Mouse (Mus musculus) intestine, embryonic 16.5 days (tissue): ENCODE measurements around the gene Camk2b. TPM values are rescaled to one million over a fixed set of nuclear protein-coding genes. Genes with fewer than 3 reads are reported as not detected.

Source experiments
- ATAC-seq: fragments of 200-750 bp; cut with Nextera tagmentation; 2 replicates; pipeline ENCODE4 v1.8.0; 2017; ENCODE audit warnings: moderate TSS enrichment, moderate library complexity
- H3K27ac ChIP-seq: fragments of 300-500 bp; sonication (generic); 2 replicates; pipeline ENCODE4 v1.5.1; 2014; ENCODE audit warnings: mild to moderate bottlenecking, low read length
- H3K27me3 ChIP-seq: fragments of 300-500 bp; sonication (generic); replicated peaks from 2 replicates; pipeline ENCODE4 v1.6.1; 2014; ENCODE audit warnings: low read length, control low read depth, mixed read lengths; ENCODE audit not compliant: control insufficient read depth, insufficient read depth
- H3K36me3 ChIP-seq: fragments of 300-500 bp; sonication (generic); 2 replicates; pipeline ENCODE4 v1.6.1; 2014; ENCODE audit warnings: low read length, control low read depth; ENCODE audit not compliant: control insufficient read depth, insufficient read depth
- H3K4me1 ChIP-seq: fragments of 300-500 bp; sonication (generic); 2 replicates; pipeline ENCODE4 v1.6.1; 2014; ENCODE audit warnings: low read length, control low read depth, mixed read lengths; ENCODE audit not compliant: control insufficient read depth, insufficient read depth
- H3K4me2 ChIP-seq: fragments of 300-500 bp; sonication (generic); 2 replicates; pipeline ENCODE4 v1.6.1; 2014; ENCODE audit warnings: low read depth, low read length, control low read depth
- H3K4me3 ChIP-seq: fragments of 300-500 bp; sonication (generic); 2 replicates; pipeline ENCODE4 v1.5.1; 2014; ENCODE audit warnings: mild to moderate bottlenecking, low read length
- H3K9ac ChIP-seq: fragments of 300-500 bp; sonication (generic); 2 replicates; pipeline ENCODE4 v1.6.1; 2014; ENCODE audit warnings: low read depth, low read length
- H3K9me3 ChIP-seq: fragments of 300-500 bp; sonication (generic); 2 replicates; pipeline ENCODE4 v1.6.1; 2016; ENCODE audit warnings: low read length, control low read depth; ENCODE audit not compliant: control insufficient read depth
- whole genome bisulfite sequencing: fragments of 180-500 bp; shearing (Covaris S2); extraction: QIAGEN DNeasy Blood & Tissue Kit; methylation state at CpG from one replicate; pipeline ENCODE4 v1.1.7; 2014; 5-methylcytosine and 5-hydroxymethylcytosine counted together
- polyA plus RNA-seq: library from polyadenylated mRNA; unstranded; fragments of >200 nt; fragmentation: Nextera tagmentation; extraction: Ambion mirVana; gene quantifications from 2 replicates; pipeline ENCODE4 v1.2.1, GENCODE M21; 2015

Camk2b gene
- polyA plus RNA-seq, 1 experiment from 2014 or later = 5.8 TPM

- peaks cover 13% of the 10 kb centered on the region; the same call in 1 of the 2 replicates for H3K36me3 ChIP-seq
- ATAC-seq = peak; percentile 47; the same call in 1 of the 2 replicates
- 67% methylated on average over 6 of the region's 6 CpGs for WGBS
- no peak overlapping the region for H3K9ac ChIP-seq
- H3K4me3 ChIP-seq = no peak overlapping the region
- H3K27me3 ChIP-seq = no peaks in the 10 kb centered on the region
- H3K27ac ChIP-seq = no peak overlapping the region
- H3K9me3 ChIP-seq = no peaks in the 10 kb centered on the region
- H3K4me1 ChIP-seq = peaks cover 6% of the 10 kb centered on the region; the same call in 1 of the 2 replicates
- no peak overlapping the region for H3K4me2 ChIP-seq
These were observed 97.9 kb downstream of the Camk2b start for GRCm38 (mm10) chr11:5968223-5968622.

GRCm38 (mm10) chr11:5966751-5967150 is 99.4 kb downstream of the Camk2b start:
- peaks cover 20% of the 10 kb centered on the region for H3K36me3 ChIP-seq
- WGBS = 84% methylated on average over 3 of the region's 3 CpGs
- H3K4me1 ChIP-seq = no peaks in the 10 kb centered on the region
- H3K27me3 ChIP-seq = no peaks in the 10 kb centered on the region
- no peak overlapping the region for H3K4me3 ChIP-seq
- no peak overlapping the region for H3K27ac ChIP-seq
- H3K4me2 ChIP-seq = no peak overlapping the region
- H3K9me3 ChIP-seq = no peaks in the 10 kb centered on the region
- H3K9ac ChIP-seq = no peak overlapping the region
- ATAC-seq = no peak

- Histone ChIP-seq H3K9ac (no peak overlapping the region), H3K36me3 (peaks cover 27% of the 10 kb centered on the region), H3K27me3 (no peaks in the 10 kb centered on the region), H3K4me1 (no peaks in the 10 kb centered on the region), H3K27ac (no peak overlapping the region), H3K4me2 (no peak overlapping the region), H3K4me3 (no peak overlapping the region), H3K9me3 (no peaks in the 10 kb centered on the region)
- 87% methylated on average over 11 of the region's 11 CpGs for WGBS
- ATAC-seq = no peak
These were observed 100.3 kb downstream of the Camk2b start for GRCm38 (mm10) chr11:5965865-5966264.

- H3K27ac ChIP-seq = no peak overlapping the region
- H3K36me3 ChIP-seq = peaks cover 22% of the 10 kb centered on the region
- no peak for ATAC-seq
- H3K9me3 ChIP-seq = no peaks in the 10 kb centered on the region
- H3K4me3 ChIP-seq = no peak overlapping the region
- no peaks in the 10 kb centered on the region for H3K27me3 ChIP-seq
- H3K4me1 ChIP-seq = peaks cover 6% of the 10 kb centered on the region
- WGBS = 76% methylated on average over 2 of the region's 2 CpGs
- no peak overlapping the region for H3K9ac ChIP-seq
- no peak overlapping the region for H3K4me2 ChIP-seq
These were observed 106.1 kb downstream of the Camk2b start for GRCm38 (mm10) chr11:5960051-5960450.

- peak within 1 kb of the TSS; percentile 97 for H3K27ac ChIP-seq
- peaks cover 9% of the 10 kb centered on the region for H3K4me1 ChIP-seq
- H3K4me2 ChIP-seq = peak within 1 kb of the TSS; percentile 69
- peak within 1 kb of the TSS; percentile 86 for H3K9ac ChIP-seq
- under 1% methylated on average over 71 of the region's 71 CpGs for WGBS
- peak; percentile 97 for ATAC-seq
- no peaks in the 10 kb centered on the region for H3K36me3 ChIP-seq
- H3K4me3 ChIP-seq = peak within 1 kb of the TSS; percentile 78
- H3K9me3 ChIP-seq = no peaks in the 10 kb centered on the region
- H3K27me3 ChIP-seq = no peaks in the 10 kb centered on the region
These were observed 110.5 kb downstream of the Camk2b start, which contains the start of gene Ykt6 for GRCm38 (mm10) chr11:5955546-5956276. Gene Ykt6 (plus strand): TSS chr11:5955693.

GRCm38 (mm10) chr11:5954965-5955504 is 111.1 kb downstream of the Camk2b start:
- peaks cover 9% of the 10 kb centered on the region for H3K4me1 ChIP-seq
- peak overlapping the region; percentile 78 for H3K4me3 ChIP-seq
- H3K27me3 ChIP-seq = no peaks in the 10 kb centered on the region
- H3K9ac ChIP-seq = peak overlapping the region; percentile 86
- peak; percentile 72 for ATAC-seq
- H3K9me3 ChIP-seq = no peaks in the 10 kb centered on the region
- peak overlapping the region; percentile 97 for H3K27ac ChIP-seq
- WGBS = 3% methylated on average over 7 of the region's 7 CpGs
- H3K36me3 ChIP-seq = no peaks in the 10 kb centered on the region
- H3K4me2 ChIP-seq = peak overlapping the region; percentile 69

GRCm38 (mm10) chr11:5954435-5954834 is 111.7 kb downstream of the Camk2b start:
- 64% methylated on average over 5 of the region's 5 CpGs for WGBS
- Histone ChIP-seq H3K9ac (no peak overlapping the region), H3K4me2 (no peak overlapping the region), H3K4me1 (peaks cover 12% of the 10 kb centered on the region), H3K27me3 (no peaks in the 10 kb centered on the region), H3K27ac (peak overlapping the region; percentile 97; the same call in 1 of the 2 replicates), H3K4me3 (no peak overlapping the region), H3K9me3 (no peaks in the 10 kb centered on the region), H3K36me3 (no peaks in the 10 kb centered on the region)
- ATAC-seq = no peak

- Histone ChIP-seq H3K4me2 (no peak overlapping the region), H3K36me3 (no peaks in the 10 kb centered on the region), H3K4me3 (no peak overlapping the region), H3K9ac (no peak overlapping the region), H3K27me3 (no peaks in the 10 kb centered on the region), H3K4me1 (peaks cover 23% of the 10 kb centered on the region), H3K27ac (no peak overlapping the region), H3K9me3 (no peaks in the 10 kb centered on the region)
- ATAC-seq = no peak
- WGBS = 35% methylated on average over 8 of the region's 8 CpGs
These were observed 112.9 kb downstream of the Camk2b start for GRCm38 (mm10) chr11:5953130-5953765.

GRCm38 (mm10) chr11:5952501-5952900 is 113.7 kb downstream of the Camk2b start:
- Histone ChIP-seq H3K9me3 (no peaks in the 10 kb centered on the region), H3K27me3 (no peaks in the 10 kb centered on the region), H3K4me1 (peaks cover 28% of the 10 kb centered on the region), H3K27ac (no peak overlapping the region), H3K4me2 (no peak overlapping the region), H3K4me3 (no peak overlapping the region), H3K9ac (no peak overlapping the region), H3K36me3 (no peaks in the 10 kb centered on the region)
- ATAC-seq = no peak
- WGBS = 48% methylated on average over 5 of the region's 5 CpGs
